ENCODE assay signal across 10 mouse cellular contexts in genomic region chr3:52502223-52502622, GRCm38 (mm10).
DNase-seq lines count a peak whose midpoint lies in the region; ATAC-seq and TF ChIP-seq lines count a peak whose summit lies in the region.
"Had no signal": no experiment of that assay in that cellular context is flagged by ENCODE, and none has a peak within 500 bp of the region (broad histone marks: within the 10 kb centered on the region; RNA-seq: fewer than 3 reads in every experiment).

No protein-coding gene starts in this region.

- H3K36me3 ChIP-seq in heart, embryonic 10.5 days, result no peaks in the 10 kb centered on the region
- H3K36me3 ChIP-seq in intestine, postnatal 0 days (ENCODE audit: control insufficient read depth, insufficient read depth), result no peaks in the 10 kb centered on the region
- no peaks in the 10 kb centered on the region for H3K36me3 ChIP-seq in hindbrain, embryonic 14.5 days (replicated peaks; ENCODE audit: control insufficient read depth, insufficient read depth)
- H3K36me3 ChIP-seq: limb, embryonic 15.5 days had no signal

- peaks cover 18% of the 10 kb centered on the region; the same call in 1 of the 2 replicates for H3K27me3 ChIP-seq in heart, embryonic 10.5 days (ENCODE audit: insufficient read depth, poor library complexity, severe bottlenecking)
- H3K27me3 ChIP-seq in intestine, postnatal 0 days (replicated peaks; ENCODE audit: control insufficient read depth, insufficient read depth, low read length), result no peaks in the 10 kb centered on the region
- H3K27me3 ChIP-seq in hindbrain, embryonic 14.5 days (ENCODE audit: control insufficient read depth, insufficient read depth, low read length), result no peaks in the 10 kb centered on the region
- H3K27me3 ChIP-seq: CH12.LX; limb, embryonic 15.5 days had no signal

- TF ChIP-seq CTCF in intestine, postnatal 0 days (IDR thresholded peaks at IDR 0.05; ENCODE audit: low read depth), result no peak

- no peak overlapping the region for H3K27ac ChIP-seq in heart, embryonic 10.5 days
- peak overlapping the region; percentile 36 for H3K27ac ChIP-seq in intestine, postnatal 0 days (ENCODE audit: low read depth, low read length)
- H3K27ac ChIP-seq in hindbrain, embryonic 14.5 days, result no peak overlapping the region
- H3K27ac ChIP-seq: limb, embryonic 15.5 days had no signal

- no peak overlapping the region for H3K9ac ChIP-seq in intestine, postnatal 0 days (ENCODE audit: low read depth, low read length)
- no peak overlapping the region for H3K9ac ChIP-seq in hindbrain, embryonic 14.5 days
- H3K9ac ChIP-seq: limb, embryonic 15.5 days had no signal

- no peaks in the 10 kb centered on the region for H3K9me3 ChIP-seq in heart, embryonic 10.5 days
- no peaks in the 10 kb centered on the region for H3K9me3 ChIP-seq in intestine, postnatal 0 days (ENCODE audit: control insufficient read depth)
- no peaks in the 10 kb centered on the region for H3K9me3 ChIP-seq in hindbrain, embryonic 14.5 days (ENCODE audit: control insufficient read depth, low read length)
- H3K9me3 ChIP-seq: limb, embryonic 15.5 days had no signal

- H3K4me1 ChIP-seq in heart, embryonic 10.5 days, result peaks cover 14% of the 10 kb centered on the region; the same call in 1 of the 2 replicates
- H3K4me1 ChIP-seq in intestine, postnatal 0 days (replicated peaks; ENCODE audit: control insufficient read depth, insufficient read depth, low read length), result no peaks in the 10 kb centered on the region
- H3K4me1 ChIP-seq in hindbrain, embryonic 14.5 days (replicated peaks; ENCODE audit: control insufficient read depth, insufficient read depth, low read length), result no peaks in the 10 kb centered on the region

- 19% methylated on average over 7 of the region's 7 CpGs for WGBS in heart, embryonic 10.5 days
- WGBS in intestine, postnatal 0 days, result 14% methylated on average over 7 of the region's 7 CpGs
- WGBS in hindbrain, embryonic 14.5 days, result 57% methylated on average over 7 of the region's 7 CpGs

- no peak overlapping the region for H3K4me2 ChIP-seq in intestine, postnatal 0 days (replicated peaks; ENCODE audit: low read depth)
- H3K4me2 ChIP-seq in hindbrain, embryonic 14.5 days (replicated peaks), result no peak overlapping the region
- H3K4me2 ChIP-seq: limb, embryonic 15.5 days had no signal

- H3K4me3 ChIP-seq in heart, embryonic 10.5 days, result no peak overlapping the region
- H3K4me3 ChIP-seq in intestine, postnatal 0 days (ENCODE audit: low read depth, low read length), result no peak overlapping the region
- no peak overlapping the region for H3K4me3 ChIP-seq in hindbrain, embryonic 14.5 days (replicated peaks; ENCODE audit: low read length)
- H3K4me3 ChIP-seq: limb, embryonic 15.5 days had no signal

- peak; percentile 91 for ATAC-seq in intestine, postnatal 0 days
- no peak for ATAC-seq in hindbrain, embryonic 14.5 days (ENCODE audit: low FRiP score)

- DNase-seq in heart, adult 8-10 months (ENCODE audit: low spot score), result peak; percentile 50
- DNase-seq in heart, embryonic 10.5 days (ENCODE audit: low spot score), result no peak
- DNase-seq in embryo, embryonic 10.5 days (ENCODE audit: low spot score), result peak; percentile 28
- peak; percentile 31 for DNase-seq in lung, postnatal 25 days (ENCODE audit: low spot score)
- DNase-seq in testis, postnatal 10 days (ENCODE audit: low spot score), result no peak
- no peak for DNase-seq in frontal cortex, postnatal 36 days (ENCODE audit: low spot score in 2 of 2)
- no peak for DNase-seq in hindbrain, embryonic 14.5 days (ENCODE audit: low spot score)

Comparison
In these comparisons a context has a peak if more than half of its experiments do, and no peak if none do; other contexts are left out.
1. DNase-seq: peak in heart, adult 8-10 months (single experiment), embryo, embryonic 10.5 days (single experiment) and lung, postnatal 25 days (single experiment); none in heart, embryonic 10.5 days (single experiment), testis, postnatal 10 days (single experiment), frontal cortex, postnatal 36 days (0 of 2) and hindbrain, embryonic 14.5 days (single experiment).